Mouse (Mus musculus) cerebellum, adult 2 months (tissue): ENCODE results near the gene Acad8. TPM values are rescaled to one million over a fixed set of nuclear protein-coding genes. Genes with fewer than 3 reads are reported as not detected.

Experiments used
- DNase-seq, 2 experiments: peaks; one replicate each; pipeline ENCODE4 v3.0.0; 2021
- H3K27ac ChIP-seq: fragments of 200-500 bp; 2 replicates; pipeline ENCODE4 v1.5.1; 2012; ENCODE audit warnings: low read length, control low read depth, inconsistent platforms; ENCODE audit not compliant: insufficient read depth
- H3K27me3 ChIP-seq: fragments of 200-500 bp; 2 replicates; pipeline ENCODE4 v1.6.1; 2012; ENCODE audit warnings: inconsistent platforms, mild to moderate bottlenecking, low read length, moderate library complexity; ENCODE audit not compliant: control insufficient read depth, insufficient read depth
- H3K4me1 ChIP-seq: fragments of 200-500 bp; 2 replicates; pipeline ENCODE4 v1.6.1; 2011; ENCODE audit warnings: low read length; ENCODE audit not compliant: control insufficient read depth, insufficient read depth
- H3K4me3 ChIP-seq: fragments of 200-500 bp; replicated peaks from 2 replicates; pipeline ENCODE3; 2011; ENCODE audit warnings: mild to moderate bottlenecking, low read depth, low read length, control low read depth; ENCODE audit not compliant: insufficient read depth
- CTCF ChIP-seq: fragments of 200-500 bp; IDR thresholded peaks from 2 replicates; pipeline ENCODE4 v1.5.1; 2011; ENCODE audit warnings: low read depth, mild to moderate bottlenecking, control low read depth, low read length, moderate library complexity, borderline replicate concordance; ENCODE audit not compliant: insufficient read depth
- POLR2A ChIP-seq: fragments of 200-500 bp; IDR thresholded peaks from 2 replicates; pipeline ENCODE4 v1.6.1; 2011; ENCODE audit warnings: low read length, control low read depth, borderline replicate concordance; ENCODE audit not compliant: insufficient read depth
- WGBS: fragments of 180-500 bp; shearing (Covaris S2); methylation state at CpG from one replicate; pipeline ENCODE4 v1.1.7; 2018; 5-methylcytosine and 5-hydroxymethylcytosine counted together
- polyA plus RNA-seq: library from polyadenylated mRNA; depleted of rRNA; stranded (reverse); fragments of >200 nt; gene quantifications from 2 replicates; pipeline ENCODE4 v1.2.3, GENCODE M21; 2012

Acad8 gene
- polyA plus RNA-seq, 1 experiment = 45.0 TPM

- Histone ChIP-seq H3K27me3 (no peaks in the 10 kb centered on the region), H3K4me3 (no peak overlapping the region), H3K27ac (no peak overlapping the region), H3K4me1 (peaks cover 19% of the 10 kb centered on the region; the same call in 1 of the 2 replicates)
- DNase-seq = no peak
- TF ChIP-seq CTCF (no peak), POLR2A (no peak)
- WGBS = 24% methylated on average over 4 of the region's 4 CpGs
Observed at GRCm38 (mm10) chr9:27023681-27024080, 24.3 kb upstream of the Acad8 start.

- WGBS = 93% methylated on average over 10 of the region's 10 CpGs
- Histone ChIP-seq H3K4me1 (peaks cover 8% of the 10 kb centered on the region; the same call in 1 of the 2 replicates), H3K27ac (no peak overlapping the region), H3K27me3 (no peaks in the 10 kb centered on the region), H3K4me3 (no peak overlapping the region)
- no peak for TF ChIP-seq CTCF
- no peak for TF ChIP-seq POLR2A
- no peak for DNase-seq
Observed at GRCm38 (mm10) chr9:27018961-27019360, 19.6 kb upstream of the Acad8 start.

DNA sequence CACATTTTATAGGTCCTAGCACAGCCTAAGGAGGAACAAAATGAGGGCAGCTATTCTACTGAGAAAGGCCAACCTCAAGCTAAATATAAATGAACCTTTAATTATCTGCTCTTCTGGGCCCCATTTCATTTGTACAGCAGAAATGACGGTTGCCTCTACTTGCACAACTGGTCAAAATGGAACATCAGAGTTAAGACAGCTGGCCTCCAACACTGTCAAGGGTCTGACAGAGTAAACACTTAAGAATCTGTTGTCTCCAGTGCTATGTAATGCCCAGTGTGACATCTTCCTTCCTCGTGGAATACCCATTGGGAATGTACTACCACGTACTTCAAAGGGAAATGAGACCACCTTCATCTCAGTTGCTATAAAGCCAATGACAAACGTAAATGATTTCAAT lies 12.2 kb upstream of the Acad8 start:
- Histone ChIP-seq H3K4me1 (no peaks in the 10 kb centered on the region; the same call in 1 of the 2 replicates), H3K27ac (no peak overlapping the region), H3K4me3 (no peak overlapping the region), H3K27me3 (no peaks in the 10 kb centered on the region)
- WGBS = 88% methylated on average over 4 of the region's 4 CpGs
- TF ChIP-seq CTCF (no peak), POLR2A (no peak)
- no peak for DNase-seq

GRCm38 (mm10) chr9:27009231-27009630 lies 9.9 kb upstream of the Acad8 start:
- no peak for TF ChIP-seq POLR2A
- no peak for TF ChIP-seq CTCF
- H3K27ac ChIP-seq = no peak overlapping the region
- WGBS = 70% methylated on average over 5 of the region's 5 CpGs

DNA sequence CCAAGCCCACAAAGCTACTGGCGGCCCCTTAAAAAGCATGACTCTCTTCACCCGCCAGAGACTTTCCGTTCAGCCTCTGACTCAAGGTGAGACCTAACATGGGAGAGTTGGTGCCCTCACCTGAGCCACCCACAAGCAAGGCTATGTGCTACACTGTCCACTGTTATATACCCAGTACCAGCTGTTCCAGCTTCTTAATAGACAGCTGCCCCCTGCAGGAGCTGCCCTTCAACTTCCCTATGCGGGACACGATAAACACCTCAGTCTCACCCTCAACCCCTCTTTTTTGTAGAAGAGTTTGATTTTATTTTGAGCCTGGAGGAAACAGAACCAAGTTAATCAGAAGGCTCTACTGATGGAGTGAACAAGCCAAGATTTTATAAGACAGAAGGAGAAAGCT lies 7.5 kb upstream of the Acad8 start:
- 87% methylated on average over 5 of the region's 5 CpGs for WGBS
- Histone ChIP-seq H3K4me3 (no peak overlapping the region), H3K27me3 (no peaks in the 10 kb centered on the region), H3K4me1 (no peaks in the 10 kb centered on the region; the same call in none of the 2 replicates), H3K27ac (peak overlapping the region; percentile 56; the same call in 1 of the 2 replicates)
- DNase-seq = no peak
- TF ChIP-seq POLR2A (no peak), CTCF (no peak)

More at GRCm38 (mm10) chr9:27009231-27009630, 9.9 kb upstream of the Acad8 start:
- no peak for DNase-seq
- no peaks in the 10 kb centered on the region; the same call in none of the 2 replicates for H3K4me1 ChIP-seq
- H3K27me3 ChIP-seq = no peaks in the 10 kb centered on the region
- no peak overlapping the region for H3K4me3 ChIP-seq

GRCm38 (mm10) chr9:27005933-27006332 lies 6.6 kb upstream of the Acad8 start:
- no peak overlapping the region for H3K4me3 ChIP-seq
- TF ChIP-seq CTCF (no peak), POLR2A (no peak)
- H3K27ac ChIP-seq = no peak overlapping the region
- H3K4me1 ChIP-seq = no peaks in the 10 kb centered on the region; the same call in none of the 2 replicates
- WGBS = 0% methylated on average over 1 of the region's 1 CpGs
- no peak for DNase-seq
- H3K27me3 ChIP-seq = no peaks in the 10 kb centered on the region

DNA sequence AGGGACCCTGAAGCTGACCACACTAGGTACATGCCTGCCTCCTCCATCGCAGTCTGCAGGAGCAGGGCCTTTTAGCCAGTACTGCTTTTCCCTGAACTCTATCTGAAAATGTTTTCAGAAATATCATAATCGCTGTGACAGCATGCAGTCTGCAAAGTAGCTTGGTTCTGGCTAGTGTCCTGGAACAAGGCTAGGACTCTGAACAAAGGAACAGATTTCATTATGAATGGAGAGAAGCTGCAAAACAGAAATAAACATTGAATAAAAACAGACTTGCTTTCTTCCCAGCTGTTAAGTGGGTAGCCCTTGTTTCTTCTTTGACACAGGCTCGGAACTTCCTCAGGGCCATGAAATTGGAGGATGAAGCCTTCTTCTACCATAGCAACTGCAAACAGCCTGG lies 5.9 kb upstream of the Acad8 start:
- TF ChIP-seq CTCF (no peak), POLR2A (no peak)
- no peaks in the 10 kb centered on the region for H3K27me3 ChIP-seq
- 43% methylated on average over 3 of the region's 3 CpGs for WGBS
- H3K4me3 ChIP-seq = no peak overlapping the region
- no peak for DNase-seq
- H3K4me1 ChIP-seq = no peaks in the 10 kb centered on the region; the same call in none of the 2 replicates
- no peak overlapping the region; the same call in 1 of the 2 replicates for H3K27ac ChIP-seq

DNA sequence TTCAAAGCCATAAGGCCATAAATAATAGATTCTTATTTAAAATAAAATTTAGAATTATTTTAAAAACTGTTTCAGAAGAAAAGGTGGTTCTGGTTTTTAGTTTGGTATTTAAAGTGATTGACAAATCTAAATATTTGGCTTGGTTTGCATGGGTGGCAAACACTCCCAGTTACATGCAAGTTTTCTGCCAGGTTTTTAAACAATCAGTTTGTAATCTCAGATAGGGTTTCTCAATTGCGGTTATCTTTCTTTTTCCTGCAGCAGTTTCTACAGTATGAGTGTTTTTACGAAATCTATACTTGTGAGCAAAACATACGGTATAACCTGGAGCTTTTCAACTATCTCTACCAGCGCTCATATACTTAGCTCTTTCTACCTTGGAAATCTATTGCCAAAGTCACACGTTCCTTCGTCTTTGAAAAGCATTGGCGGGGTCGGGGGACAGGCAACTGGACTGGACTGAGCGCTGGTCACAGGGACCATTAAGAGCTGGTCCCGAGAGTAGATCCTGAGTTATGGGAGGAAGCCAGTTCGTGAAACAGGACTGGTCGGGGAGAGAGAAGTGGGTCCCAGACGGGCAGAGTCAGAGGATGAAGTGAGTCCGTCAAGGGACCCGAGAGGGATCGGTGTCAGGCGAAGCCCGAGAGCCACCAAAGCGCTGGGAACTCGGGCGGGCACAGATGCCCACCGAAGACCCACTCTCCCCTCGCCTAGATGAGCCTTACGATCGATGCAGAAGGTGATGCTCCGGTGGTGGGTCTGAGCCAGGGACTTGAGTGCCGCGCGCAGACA lies 501 bp downstream of the Acad8 start:
- Histone ChIP-seq H3K27me3 (no peaks in the 10 kb centered on the region), H3K27ac (peak overlapping the region; percentile 57), H3K4me1 (0 out of 2 replicates have a peak, but pooled peaks cover 3% of the 10 kb centered on the region), H3K4me3 (peak overlapping the region; percentile 84)
- no peak for TF ChIP-seq POLR2A
- no peak for TF ChIP-seq CTCF
- WGBS = 3% methylated on average over 29 of the region's 29 CpGs
- no peak for DNase-seq
